Mouse (Mus musculus) erythroid progenitor cell, adult 5-6 weeks (primary cell): ENCODE measurements around the gene Polq. TPM values are rescaled to one million over a fixed set of nuclear protein-coding genes. Genes with fewer than 3 reads are reported as not detected.

Experiments
- ATAC-seq: replicated peaks from 2 replicates; pipeline ENCODE4 v1.8.0; 2016; ENCODE audit warnings: moderate number of reproducible peaks, mild to moderate bottlenecking, moderate TSS enrichment, inconsistent platforms; ENCODE audit not compliant: poor library complexity, low FRiP score, severe bottlenecking
- total RNA-seq, 2 experiments: library from RNA; stranded (forward) in 1 of 2; stranded (reverse) in 1 of 2; fragments of 150-400 nt in 1 of 2; fragments of 186-747, 209-891 nt in 1 of 2; gene quantifications; 2 replicates each; pipeline versions ENCODE4 v1.2.3 to v1.2.4; 2015 to 2017; ENCODE audit warnings: low replicate concordance in 2 of 2

Gene Polq
- 80.5 and 94.1 TPM in 2 replicates for total RNA-seq (2015; ENCODE audit: low replicate concordance)
- 108 and 116 TPM in 2 replicates for total RNA-seq (2017; ENCODE audit: low replicate concordance)

GRCm38 (mm10) chr16:37011061-37011921 lies at the start of gene Polq:
Polq (plus strand) TSS chr16:37011786.
- peak; percentile 97 for ATAC-seq

GRCm38 (mm10) chr16:36963415-36963814 lies 48.2 kb upstream of the Polq start:
- no peak for ATAC-seq

GRCm38 (mm10) chr16:36979127-36979526 lies 32.5 kb upstream of the Polq start:
- ATAC-seq: no peak

GRCm38 (mm10) chr16:36983796-36984195 lies 27.8 kb upstream of the Polq start:
- no peak for ATAC-seq

GRCm38 (mm10) chr16:36985636-36986042 lies 25.9 kb upstream of the Polq start:
- peak; percentile 73 for ATAC-seq

- no peak for ATAC-seq
Observed at GRCm38 (mm10) chr16:36987399-36987798, 24.2 kb upstream of the Polq start.

GRCm38 (mm10) chr16:36988066-36988465 lies 23.5 kb upstream of the Polq start:
- ATAC-seq: no peak

- no peak for ATAC-seq
Observed at GRCm38 (mm10) chr16:36989493-36989892, 22.1 kb upstream of the Polq start.

- no peak for ATAC-seq
Observed at GRCm38 (mm10) chr16:36989999-36990625, 21.5 kb upstream of the Polq start, which contains the start of gene Fbxo40. Fbxo40 (minus strand) TSS chr16:36990467.

GRCm38 (mm10) chr16:36997650-36998049 lies 13.9 kb upstream of the Polq start:
- ATAC-seq: no peak

- no peak for ATAC-seq
Observed at GRCm38 (mm10) chr16:36999366-36999972, 12.1 kb upstream of the Polq start.

GRCm38 (mm10) chr16:37009262-37009661 lies 2.3 kb upstream of the Polq start:
- no peak for ATAC-seq

- ATAC-seq: peak; percentile 46
Observed at GRCm38 (mm10) chr16:37010370-37010769, 1.2 kb upstream of the Polq start.

GRCm38 (mm10) chr16:37011922-37012289 lies 320 bp downstream of the Polq start:
- ATAC-seq: peak; percentile 56

GRCm38 (mm10) chr16:37012336-37012735 lies 750 bp downstream of the Polq start:
- ATAC-seq: peak; percentile 65

- no peak for ATAC-seq
Observed at GRCm38 (mm10) chr16:37027581-37027980, 16.0 kb downstream of the Polq start.

GRCm38 (mm10) chr16:37031996-37032395 lies 20.4 kb downstream of the Polq start:
- ATAC-seq: no peak

GRCm38 (mm10) chr16:37034751-37035150 lies 23.2 kb downstream of the Polq start:
- no peak for ATAC-seq

GRCm38 (mm10) chr16:37059631-37060030 lies 48.0 kb downstream of the Polq start:
- no peak for ATAC-seq

GRCm38 (mm10) chr16:37061261-37061660 lies 49.7 kb downstream of the Polq start:
- no peak for ATAC-seq

GRCm38 (mm10) chr16:37072354-37072753 lies 60.8 kb downstream of the Polq start:
- no peak for ATAC-seq
